Mouse (Mus musculus): Measurements from ENCODE around the gene Smox.

GRCm38 (mm10) chr2:131539780-131540179, 48.5 kb downstream of the Smox start:
- TF ChIP-seq POLR2A (IDR thresholded peaks at IDR 0.05; ENCODE audit: control insufficient read depth, extremely low read depth, insufficient read depth, low read length, poor library complexity), result no peak
- no peak for TF ChIP-seq CTCF (IDR thresholded peaks at IDR 0.05; ENCODE audit: borderline replicate concordance, control insufficient read depth, extremely low read depth, insufficient read depth, low read length, poor library complexity)

Measured in thymus, adult 2 months (tissue).